Mouse (Mus musculus): ENCODE data around the gene Mtmr10.

The Mtmr10 gene

GRCm38 (mm10) chr7:64287414-64288091 is at the start of gene Mtmr10:
Gene Mtmr10, plus strand, starts transcription at chr7:64287653.
- DNase-seq, result peak; percentile 98 to 99

- DNase-seq, result no peak
These were observed 49.7 kb upstream of the Mtmr10 start for GRCm38 (mm10) chr7:64237747-64238146.

- no peak for DNase-seq
These were observed 48.9 kb upstream of the Mtmr10 start for GRCm38 (mm10) chr7:64238410-64239086.

GRCm38 (mm10) chr7:64239138-64239805 is 48.2 kb upstream of the Mtmr10 start:
- no peak for DNase-seq

GRCm38 (mm10) chr7:64239806-64240315 is 47.6 kb upstream of the Mtmr10 start:
- peak; percentile 11 to 12 for DNase-seq

GRCm38 (mm10) chr7:64242424-64242823 is 45.0 kb upstream of the Mtmr10 start:
- no peak for DNase-seq

GRCm38 (mm10) chr7:64244371-64244770 is 43.1 kb upstream of the Mtmr10 start:
- DNase-seq, result no peak

GRCm38 (mm10) chr7:64246713-64247112 is 40.7 kb upstream of the Mtmr10 start:
- no peak for DNase-seq

- DNase-seq, result no peak
These were observed 39.1 kb upstream of the Mtmr10 start for GRCm38 (mm10) chr7:64248352-64248751.

- DNase-seq, result no peak
These were observed 37.7 kb upstream of the Mtmr10 start for GRCm38 (mm10) chr7:64249715-64250114.

- no peak for DNase-seq
These were observed 37.0 kb upstream of the Mtmr10 start for GRCm38 (mm10) chr7:64250417-64250816.

- no peak for DNase-seq
These were observed 33.7 kb upstream of the Mtmr10 start for GRCm38 (mm10) chr7:64253736-64254135.

GRCm38 (mm10) chr7:64265502-64266279 is 21.8 kb upstream of the Mtmr10 start:
- DNase-seq, result no peak

GRCm38 (mm10) chr7:64266587-64266986 is 20.9 kb upstream of the Mtmr10 start:
- no peak for DNase-seq

GRCm38 (mm10) chr7:64271926-64272325 is 15.5 kb upstream of the Mtmr10 start:
- DNase-seq, result no peak

GRCm38 (mm10) chr7:64275518-64275917 is 11.9 kb upstream of the Mtmr10 start:
- no peak for DNase-seq

- no peak for DNase-seq
These were observed 10.5 kb upstream of the Mtmr10 start for GRCm38 (mm10) chr7:64276921-64277320.

- DNase-seq, result no peak
These were observed 8.9 kb upstream of the Mtmr10 start for GRCm38 (mm10) chr7:64278526-64278925.

- DNase-seq, result no peak
These were observed 7.9 kb upstream of the Mtmr10 start for GRCm38 (mm10) chr7:64279548-64279947.

GRCm38 (mm10) chr7:64286566-64286965 is 887 bp upstream of the Mtmr10 start:
- peak; percentile 31 to 52 for DNase-seq

GRCm38 (mm10) chr7:64289416-64289815 is 2.0 kb downstream of the Mtmr10 start:
- DNase-seq, result peak; percentile 74 to 83

GRCm38 (mm10) chr7:64290431-64290830 is 3.0 kb downstream of the Mtmr10 start:
- DNase-seq, result no peak

- DNase-seq, result no peak
These were observed 4.3 kb downstream of the Mtmr10 start for GRCm38 (mm10) chr7:64291722-64292121.

All from kidney, postnatal 36 days (tissue).